Mouse (Mus musculus): ENCODE results near the gene Il2rb. TPM values are rescaled to one million over a fixed set of nuclear protein-coding genes. Genes with fewer than 3 reads are reported as not detected.

Gene Il2rb
- total RNA-seq, 2 experiments from 2014 or later: 8.6 to 9.5 TPM

DNA sequence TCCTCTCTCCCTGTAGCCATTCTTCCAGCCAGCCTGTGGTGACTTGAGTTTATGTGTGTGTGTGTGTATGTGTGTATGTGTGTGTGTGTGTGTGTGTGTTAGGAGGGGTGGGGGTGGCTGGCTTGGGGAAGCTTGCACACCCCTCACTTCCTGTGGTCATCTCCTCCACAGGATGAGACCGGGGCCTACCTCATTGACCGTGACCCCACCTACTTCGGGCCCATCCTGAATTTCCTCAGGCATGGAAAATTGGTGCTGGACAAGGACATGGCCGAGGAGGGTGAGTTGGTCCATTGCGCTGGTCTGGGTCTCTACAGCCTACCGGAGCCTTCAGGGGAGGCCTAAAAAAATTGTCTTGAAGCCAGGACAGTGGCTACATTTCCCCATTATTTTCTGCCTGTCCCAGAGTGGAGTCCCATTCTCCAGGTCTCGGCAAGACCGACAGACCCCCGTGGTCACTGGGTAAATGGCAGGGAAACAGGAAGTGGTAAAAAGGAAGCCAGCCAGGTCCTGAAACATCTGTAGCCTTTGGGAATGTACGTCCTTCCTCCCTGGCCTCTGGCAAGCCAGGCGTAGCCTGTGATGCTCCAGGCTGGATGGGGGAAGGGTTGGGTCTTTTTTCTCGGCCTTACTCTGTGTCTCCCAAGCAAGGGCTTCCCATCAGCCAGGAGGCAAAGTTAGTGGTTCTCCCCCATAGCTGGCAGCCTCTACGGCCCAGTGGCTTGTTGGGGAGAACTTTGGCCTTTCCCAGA lies 65.0 kb downstream of the Il2rb start:
- no peak for ATAC-seq (replicated peaks; ENCODE audit: low FRiP score, low TSS enrichment, poor library complexity, severe bottlenecking)

Other genes starting within 250 kb of the Il2rb start
- 2.4 TPM in 1 of 2 replicates, not detected in the other for gene Csf2rb2, start 189.6 kb downstream of the Il2rb start, total RNA-seq (2014; fragmentation: Nextera tagmentation)
- gene Csf2rb2, start 189.6 kb downstream of the Il2rb start, total RNA-seq (2017): 0.30 TPM in 1 of 2 replicates, not detected in the other
- gene Csf2rb, start 169.5 kb downstream of the Il2rb start, total RNA-seq (2014; fragmentation: Nextera tagmentation): 0.11 and 2.9 TPM in 2 replicates
- gene Csf2rb, start 169.5 kb downstream of the Il2rb start, total RNA-seq (2017): 0.33 and 1.7 TPM in 2 replicates
- not detected in 2 replicates for gene Tex33, start 99.4 kb downstream of the Il2rb start, total RNA-seq (2014; fragmentation: Nextera tagmentation)
- gene Tex33, start 99.4 kb downstream of the Il2rb start, total RNA-seq (2017): not detected in 2 replicates
- gene Tst, start 89.4 kb downstream of the Il2rb start, total RNA-seq (2014; fragmentation: Nextera tagmentation): 6.4 and 10.2 TPM in 2 replicates
- gene Tst, start 89.4 kb downstream of the Il2rb start, total RNA-seq (2017): 0.80 and 2.1 TPM in 2 replicates
- gene Mpst, start 88.9 kb downstream of the Il2rb start, total RNA-seq (2014; fragmentation: Nextera tagmentation): 18.7 and 23.2 TPM in 2 replicates
- 37.0 and 41.1 TPM in 2 replicates for gene Mpst, start 88.9 kb downstream of the Il2rb start, total RNA-seq (2017)
- gene Kctd17, start 66.7 kb downstream of the Il2rb start, total RNA-seq (2014; fragmentation: Nextera tagmentation): 0.82 TPM in 1 of 2 replicates, not detected in the other
- gene Kctd17, start 66.7 kb downstream of the Il2rb start, total RNA-seq (2017): 2.2 TPM in 1 of 2 replicates, not detected in the other
- 0.96 TPM in 1 of 2 replicates, not detected in the other for gene Tmprss6, start 26.6 kb downstream of the Il2rb start, total RNA-seq (2014; fragmentation: Nextera tagmentation)
- 0.46 TPM in 1 of 2 replicates, not detected in the other for gene Tmprss6, start 26.6 kb downstream of the Il2rb start, total RNA-seq (2017)
- 3.1 and 6.9 TPM in 2 replicates for gene C1qtnf6, start 36.1 kb upstream of the Il2rb start, total RNA-seq (2014; fragmentation: Nextera tagmentation)
- 0.14 and 1.7 TPM in 2 replicates for gene C1qtnf6, start 36.1 kb upstream of the Il2rb start, total RNA-seq (2017)
- not detected in 2 replicates for gene Sstr3, start 49.4 kb upstream of the Il2rb start, total RNA-seq (2014; fragmentation: Nextera tagmentation)
- not detected in 2 replicates for gene Sstr3, start 49.4 kb upstream of the Il2rb start, total RNA-seq (2017)
- 134 and 169 TPM in 2 replicates for gene Rac2, start 77.5 kb upstream of the Il2rb start, total RNA-seq (2014; fragmentation: Nextera tagmentation)
- 33.0 and 80.9 TPM in 2 replicates for gene Rac2, start 77.5 kb upstream of the Il2rb start, total RNA-seq (2017)
- 7.0 and 18.8 TPM in 2 replicates for gene Cyth4, start 101.8 kb upstream of the Il2rb start, total RNA-seq (2014; fragmentation: Nextera tagmentation)
- gene Cyth4, start 101.8 kb upstream of the Il2rb start, total RNA-seq (2017): 12.9 and 13.1 TPM in 2 replicates
- not detected in 2 replicates for gene Elfn2, start 223.5 kb upstream of the Il2rb start, total RNA-seq (2014; fragmentation: Nextera tagmentation)
- not detected in 2 replicates for gene Elfn2, start 223.5 kb upstream of the Il2rb start, total RNA-seq (2017)

Data from megakaryocyte-erythroid progenitor cell, adult 5-6 weeks (primary cell).